Mouse (Mus musculus): ENCODE data around the gene Adora2a. TPM values are rescaled to one million over a fixed set of nuclear protein-coding genes. Genes with fewer than 3 reads are reported as not detected.

The Adora2a gene
- polyA plus RNA-seq, 1 experiment: 30.8 TPM

DNA sequence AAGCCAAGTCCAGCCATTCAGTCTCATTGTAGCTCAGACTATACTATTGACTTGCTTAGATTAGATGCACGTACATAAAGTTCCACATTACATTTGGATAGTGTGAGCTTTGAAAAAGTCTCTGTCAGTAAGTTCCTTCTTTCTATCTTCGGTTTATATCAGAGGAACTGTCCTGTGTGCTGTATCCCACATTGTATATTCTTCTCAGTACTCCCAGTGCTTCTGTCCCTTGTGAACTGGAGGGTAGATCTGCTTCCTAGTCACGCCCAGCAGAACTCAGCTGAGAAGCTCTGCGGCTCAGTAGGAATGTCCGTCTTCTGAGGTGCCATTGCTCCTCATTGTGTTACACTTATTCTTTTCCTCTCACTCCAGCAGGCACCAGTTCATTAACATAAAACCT lies 18.1 kb upstream of the Adora2a start:
- H3K27ac ChIP-seq (ENCODE audit: insufficient read depth, low read length): no peak overlapping the region
- no peaks in the 10 kb centered on the region for H3K36me3 ChIP-seq (ENCODE audit: control insufficient read depth, insufficient read depth, low read length)
- H3K4me1 ChIP-seq (ENCODE audit: control insufficient read depth, insufficient read depth, insufficient read length): peaks cover 19% of the 10 kb centered on the region; the same call in 1 of the 2 replicates
- H3K27me3 ChIP-seq (ENCODE audit: control insufficient read depth, insufficient read depth, low read length): no peaks in the 10 kb centered on the region
- H3K4me3 ChIP-seq (ENCODE audit: extremely low read depth, insufficient read depth, insufficient read length): no peak overlapping the region
- no peak for TF ChIP-seq POLR2A (IDR thresholded peaks at IDR 0.05; ENCODE audit: low read depth, low read length)
- WGBS: 83% methylated on average over 5 of the region's 5 CpGs
- no peak for DNase-seq (ENCODE audit: low read depth in 1 of 2, low spot score in 2 of 2)

DNA sequence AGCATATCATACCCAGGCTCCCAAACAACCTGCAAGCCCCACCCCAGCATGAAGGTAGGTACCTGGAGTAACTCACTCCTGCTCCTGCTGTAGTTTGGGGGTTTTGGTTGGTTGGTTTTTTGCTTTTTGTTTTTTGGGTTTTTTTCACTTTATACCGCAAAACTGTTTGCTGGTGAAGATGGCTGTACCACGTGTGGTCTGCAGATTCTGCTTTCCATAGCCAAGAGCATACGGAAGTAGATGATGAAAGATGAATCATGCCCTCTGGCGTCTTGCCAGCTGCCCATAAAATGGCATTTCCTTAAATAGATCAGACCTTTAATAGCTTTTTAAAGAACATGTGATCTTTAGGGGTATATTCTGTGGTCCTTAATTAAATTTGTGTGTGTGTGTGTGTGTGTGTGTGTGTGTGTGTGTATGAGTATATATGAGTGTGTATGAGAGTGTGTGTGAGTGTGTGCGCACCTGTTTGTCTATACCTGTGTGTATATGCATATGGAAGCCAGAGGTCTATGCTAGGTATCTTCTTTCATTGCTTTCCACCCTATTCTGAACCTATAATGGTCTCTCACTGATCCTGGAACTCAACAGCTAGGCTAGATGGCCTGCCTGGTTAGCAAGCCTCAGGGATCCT lies 16.8 kb upstream of the Adora2a start:
- Histone ChIP-seq H3K36me3 (ENCODE audit: control insufficient read depth, insufficient read depth, low read length) (no peaks in the 10 kb centered on the region), H3K4me3 (ENCODE audit: extremely low read depth, insufficient read depth, insufficient read length) (no peak overlapping the region), H3K27me3 (ENCODE audit: control insufficient read depth, insufficient read depth, low read length) (no peaks in the 10 kb centered on the region), H3K4me1 (ENCODE audit: control insufficient read depth, insufficient read depth, insufficient read length) (peaks cover 29% of the 10 kb centered on the region; the same call in 1 of the 2 replicates), H3K27ac (ENCODE audit: insufficient read depth, low read length) (peak overlapping the region; percentile 23; the same call in 1 of the 2 replicates)
- peak; percentile 59 to 86 for DNase-seq (ENCODE audit: low read depth in 1 of 2, low spot score in 2 of 2)
- WGBS: 24% methylated on average over 5 of the region's 5 CpGs
- TF ChIP-seq CTCF (IDR thresholded peaks at IDR 0.05; ENCODE audit: extremely low read depth, insufficient read depth, insufficient read length, insufficient replicate concordance): no peak
- TF ChIP-seq POLR2A (IDR thresholded peaks at IDR 0.05; ENCODE audit: low read depth, low read length): no peak

GRCm38 (mm10) chr10:75301195-75301806 lies 15.4 kb upstream of the Adora2a start:
- H3K4me3 ChIP-seq (ENCODE audit: extremely low read depth, insufficient read depth, insufficient read length): no peak overlapping the region
- 88% methylated on average over 12 of the region's 12 CpGs for WGBS
- H3K27ac ChIP-seq (ENCODE audit: insufficient read depth, low read length): peak overlapping the region; percentile 25; the same call in 1 of the 2 replicates
- peaks cover 27% of the 10 kb centered on the region; the same call in 1 of the 2 replicates for H3K4me1 ChIP-seq (ENCODE audit: control insufficient read depth, insufficient read depth, insufficient read length)
- no peak for TF ChIP-seq POLR2A (IDR thresholded peaks at IDR 0.05; ENCODE audit: low read depth, low read length)
- H3K27me3 ChIP-seq (ENCODE audit: control insufficient read depth, insufficient read depth, low read length): no peaks in the 10 kb centered on the region
- DNase-seq (ENCODE audit: low read depth in 1 of 2, low spot score in 2 of 2): no peak
- H3K36me3 ChIP-seq (ENCODE audit: control insufficient read depth, insufficient read depth, low read length): no peaks in the 10 kb centered on the region

DNA sequence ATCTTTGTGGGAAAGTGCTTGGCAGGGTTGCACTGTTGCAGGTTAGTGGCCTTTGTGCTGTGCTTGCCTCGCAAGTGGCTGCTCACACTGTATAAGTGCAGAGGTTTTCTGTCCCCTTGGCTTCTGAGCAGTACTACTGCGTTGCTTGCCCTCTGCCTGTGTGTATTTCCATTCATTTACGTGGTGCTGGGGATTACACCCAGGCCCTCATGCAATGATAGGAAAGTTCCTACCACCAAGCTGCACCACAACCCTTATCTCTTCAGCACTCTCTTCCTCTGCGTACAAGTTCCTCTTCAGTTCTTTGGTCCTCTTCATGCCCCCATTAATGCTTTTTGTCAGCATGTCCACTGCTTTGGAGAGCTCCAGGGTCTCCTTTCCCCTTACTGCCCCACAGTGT lies 14.7 kb upstream of the Adora2a start:
- TF ChIP-seq CTCF (IDR thresholded peaks at IDR 0.05; ENCODE audit: extremely low read depth, insufficient read depth, insufficient read length, insufficient replicate concordance) (no peak), POLR2A (IDR thresholded peaks at IDR 0.05; ENCODE audit: low read depth, low read length) (no peak)
- DNase-seq (ENCODE audit: low read depth in 1 of 2, low spot score in 2 of 2): no peak
- Histone ChIP-seq H3K4me1 (ENCODE audit: control insufficient read depth, insufficient read depth, insufficient read length) (peaks cover 27% of the 10 kb centered on the region; the same call in 1 of the 2 replicates), H3K27me3 (ENCODE audit: control insufficient read depth, insufficient read depth, low read length) (no peaks in the 10 kb centered on the region), H3K27ac (ENCODE audit: insufficient read depth, low read length) (peak overlapping the region; percentile 25; the same call in 1 of the 2 replicates), H3K4me3 (ENCODE audit: extremely low read depth, insufficient read depth, insufficient read length) (no peak overlapping the region), H3K36me3 (ENCODE audit: control insufficient read depth, insufficient read depth, low read length) (peaks cover 3% of the 10 kb centered on the region; the same call in 1 of the 2 replicates)
- 43% methylated on average over 4 of the region's 4 CpGs for WGBS

GRCm38 (mm10) chr10:75302536-75302935 lies 14.1 kb upstream of the Adora2a start:
- TF ChIP-seq CTCF (IDR thresholded peaks at IDR 0.05; ENCODE audit: extremely low read depth, insufficient read depth, insufficient read length, insufficient replicate concordance): no peak
- no peak for TF ChIP-seq POLR2A (IDR thresholded peaks at IDR 0.05; ENCODE audit: low read depth, low read length)
- H3K27ac ChIP-seq (ENCODE audit: insufficient read depth, low read length): no peak overlapping the region; the same call in 1 of the 2 replicates
- no peak overlapping the region for H3K4me3 ChIP-seq (ENCODE audit: extremely low read depth, insufficient read depth, insufficient read length)
- WGBS: 79% methylated on average over 4 of the region's 4 CpGs
- peaks cover 27% of the 10 kb centered on the region; the same call in 1 of the 2 replicates for H3K4me1 ChIP-seq (ENCODE audit: control insufficient read depth, insufficient read depth, insufficient read length)
- H3K27me3 ChIP-seq (ENCODE audit: control insufficient read depth, insufficient read depth, low read length): no peaks in the 10 kb centered on the region
- H3K36me3 ChIP-seq (ENCODE audit: control insufficient read depth, insufficient read depth, low read length): peaks cover 7% of the 10 kb centered on the region
- DNase-seq (ENCODE audit: low read depth in 1 of 2, low spot score in 2 of 2): no peak

DNA sequence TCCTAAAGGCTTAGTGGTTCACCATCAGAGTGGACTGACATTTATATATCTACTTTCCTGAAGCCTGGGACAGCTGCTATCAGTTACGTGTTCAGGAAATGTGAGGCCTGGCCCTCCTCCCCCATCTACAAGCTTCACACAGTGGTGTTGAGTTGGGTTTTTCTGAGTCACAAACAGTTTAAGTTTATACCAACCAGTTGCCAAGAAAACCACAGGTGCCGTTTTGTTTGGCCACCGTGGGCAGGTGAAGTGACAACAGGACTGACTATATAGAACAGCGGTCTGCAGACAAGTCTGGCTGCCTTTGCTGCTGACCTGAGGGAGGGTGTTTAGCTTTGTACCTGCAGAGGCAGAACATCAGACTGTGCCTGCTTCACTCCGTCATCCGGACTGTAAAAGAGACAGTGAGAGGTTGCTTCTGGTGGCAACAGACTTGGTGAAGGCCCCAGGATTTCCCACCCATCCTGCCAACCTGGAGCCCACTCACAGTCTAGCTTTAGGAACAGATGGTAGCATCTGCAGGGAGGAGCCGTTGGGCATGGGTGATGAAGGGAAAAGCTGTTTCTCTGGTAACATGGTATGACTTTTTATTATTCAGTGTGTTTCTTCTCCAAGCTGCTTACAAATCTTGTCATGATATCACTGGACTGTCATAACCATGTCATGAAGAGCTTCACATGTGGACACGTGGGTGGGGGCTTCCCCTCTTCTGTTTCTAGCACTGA lies 13.2 kb upstream of the Adora2a start:
- Histone ChIP-seq H3K36me3 (ENCODE audit: control insufficient read depth, insufficient read depth, low read length) (peaks cover 14% of the 10 kb centered on the region), H3K4me1 (ENCODE audit: control insufficient read depth, insufficient read depth, insufficient read length) (peaks cover 27% of the 10 kb centered on the region; the same call in 1 of the 2 replicates), H3K4me3 (ENCODE audit: extremely low read depth, insufficient read depth, insufficient read length) (no peak overlapping the region), H3K27me3 (ENCODE audit: control insufficient read depth, insufficient read depth, low read length) (no peaks in the 10 kb centered on the region), H3K27ac (ENCODE audit: insufficient read depth, low read length) (peak overlapping the region; percentile 36)
- DNase-seq (ENCODE audit: low read depth in 1 of 2, low spot score in 2 of 2): peak; percentile 46 to 51
- TF ChIP-seq POLR2A (IDR thresholded peaks at IDR 0.05; ENCODE audit: low read depth, low read length): no peak
- TF ChIP-seq CTCF (IDR thresholded peaks at IDR 0.05; ENCODE audit: extremely low read depth, insufficient read depth, insufficient read length, insufficient replicate concordance): no peak
- WGBS: 35% methylated on average over 8 of the region's 8 CpGs

All from spleen, adult 2 months (tissue).